Mouse (Mus musculus): ENCODE data around the gene Chst4. TPM values are rescaled to one million over a fixed set of nuclear protein-coding genes. Genes with fewer than 3 reads are reported as not detected.
A peak's percentile ranks its signal among the peaks of the same experiment; 100 is the strongest.

The Chst4 gene
- total RNA-seq, 2 experiments from 2014 or later, result not detected

- peak in 1 of 2 experiments; percentile 4 for DNase-seq (ENCODE audit: low spot score in 2 of 2)
These were observed 31.1 kb downstream of the Chst4 start for GRCm38 (mm10) chr8:110008228-110008994.

- DNase-seq (ENCODE audit: low spot score in 2 of 2), result peak in 1 of 2 experiments; percentile 14
These were observed 33.1 kb downstream of the Chst4 start for GRCm38 (mm10) chr8:110006312-110007023.

- no peak for DNase-seq (ENCODE audit: low spot score in 2 of 2)
These were observed 35.2 kb downstream of the Chst4 start for GRCm38 (mm10) chr8:110004300-110004699.

GRCm38 (mm10) chr8:110002953-110003352 is 36.6 kb downstream of the Chst4 start:
- no peak for DNase-seq (ENCODE audit: low spot score in 2 of 2)

GRCm38 (mm10) chr8:109999974-110000373 is 39.6 kb downstream of the Chst4 start:
- DNase-seq (ENCODE audit: low spot score in 2 of 2), result no peak

GRCm38 (mm10) chr8:109998066-109998465 is 41.5 kb downstream of the Chst4 start:
- DNase-seq (ENCODE audit: low spot score in 2 of 2), result no peak

- no peak for DNase-seq (ENCODE audit: low spot score in 2 of 2)
These were observed 42.2 kb downstream of the Chst4 start for GRCm38 (mm10) chr8:109997381-109997780.

GRCm38 (mm10) chr8:109992951-109993350 is 46.6 kb downstream of the Chst4 start:
- DNase-seq (ENCODE audit: low spot score in 2 of 2), result no peak

GRCm38 (mm10) chr8:109992166-109992565 is 47.4 kb downstream of the Chst4 start:
- DNase-seq (ENCODE audit: low spot score in 2 of 2), result no peak

GRCm38 (mm10) chr8:109990224-109990623 is 49.3 kb downstream of the Chst4 start, which contains the start of gene Tat:
Gene Tat, plus strand, starts transcription at chr8:109990437.
- DNase-seq (ENCODE audit: low spot score in 2 of 2), result no peak

GRCm38 (mm10) chr8:109989151-109989550 is 50.4 kb downstream of the Chst4 start:
- DNase-seq (ENCODE audit: low spot score in 2 of 2), result no peak

- no peak for DNase-seq (ENCODE audit: low spot score in 2 of 2)
These were observed 51.8 kb downstream of the Chst4 start for GRCm38 (mm10) chr8:109987776-109988175.

- no peak for DNase-seq (ENCODE audit: low spot score in 2 of 2)
These were observed 53.2 kb downstream of the Chst4 start for GRCm38 (mm10) chr8:109986384-109986783.

GRCm38 (mm10) chr8:109983944-109984343 is 55.6 kb downstream of the Chst4 start:
- DNase-seq (ENCODE audit: low spot score in 2 of 2), result peak; percentile 30 to 75

GRCm38 (mm10) chr8:109982386-109983105 is 57.0 kb downstream of the Chst4 start:
- no peak for DNase-seq (ENCODE audit: low spot score in 2 of 2)

GRCm38 (mm10) chr8:109979339-109979738 is 60.2 kb downstream of the Chst4 start:
- no peak for DNase-seq (ENCODE audit: low spot score in 2 of 2)

Other genes with a start within 250 kb of the Chst4 start
- gene Phlpp2, start 171.2 kb downstream of the Chst4 start, total RNA-seq (2021), result 10 to 100 TPM; 22.9 to 24.3 TPM
- under 1 TPM in 1 of 2 experiments, not detected in 1; 0.35 TPM for gene Marveld3, start 77.5 kb downstream of the Chst4 start, total RNA-seq (2021)
- not detected for gene Tat, start 49.3 kb downstream of the Chst4 start, total RNA-seq (2021)
- 10 to 100 TPM; 22.4 to 24.6 TPM for gene Zfp612, start 40.0 kb upstream of the Chst4 start, total RNA-seq (2021)
- gene Gm21964, start 61.5 kb upstream of the Chst4 start, total RNA-seq (2021), result not detected
- gene Gm17720, start 63.0 kb upstream of the Chst4 start, total RNA-seq (2021), result not detected
- 100 to 1,000 TPM in 1 of 2 experiments, 10 to 100 TPM in 1; 95.2 to 112 TPM for gene Calb2, start 128.5 kb upstream of the Chst4 start, total RNA-seq (2021)
- gene Cmtr2, start 175.9 kb upstream of the Chst4 start, total RNA-seq (2021), result 1 to 10 TPM; 6.1 TPM
- gene Hydin, start 227.2 kb upstream of the Chst4 start, total RNA-seq (2021), result 1 to 10 TPM in 1 of 2 experiments, under 1 TPM in 1; 0.60 to 1.3 TPM